Mouse (Mus musculus) B cell, adult 2 months (primary cell): Measurements from ENCODE around the gene Pafah2.
"Not testable (repeated sequence)": the region's sequence is repeated elsewhere in the genome, so short reads cannot be mapped to it uniquely, and the experiment has no call there.

Experiments
- DNase-seq, 2 experiments: peaks; one replicate each; pipeline ENCODE4 v3.0.0; 2022

Pafah2 gene

DNA sequence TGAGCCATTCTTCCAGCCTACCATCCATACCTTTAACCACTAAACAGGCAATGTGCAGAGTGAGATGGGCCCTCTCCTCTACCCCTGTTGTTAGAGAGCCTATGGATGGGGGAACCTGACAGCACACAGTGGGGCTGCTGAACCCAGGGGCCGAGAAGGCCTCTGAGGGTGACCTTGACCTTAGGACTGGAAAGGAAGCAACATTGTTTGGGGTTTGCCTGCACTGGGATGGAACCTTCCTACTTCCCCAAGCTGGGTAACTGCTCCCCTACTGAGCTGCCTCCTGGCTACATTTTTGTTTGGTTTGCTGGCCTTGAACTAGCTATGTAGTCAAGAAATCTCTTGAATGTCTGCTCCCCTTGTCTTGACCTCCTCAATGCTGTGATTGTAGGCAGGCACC, 21.8 kb upstream of the Pafah2 start:
- no peak for DNase-seq

GRCm38 (mm10) chr4:134378089-134378615, 18.0 kb upstream of the Pafah2 start:
- no peak for DNase-seq

DNA sequence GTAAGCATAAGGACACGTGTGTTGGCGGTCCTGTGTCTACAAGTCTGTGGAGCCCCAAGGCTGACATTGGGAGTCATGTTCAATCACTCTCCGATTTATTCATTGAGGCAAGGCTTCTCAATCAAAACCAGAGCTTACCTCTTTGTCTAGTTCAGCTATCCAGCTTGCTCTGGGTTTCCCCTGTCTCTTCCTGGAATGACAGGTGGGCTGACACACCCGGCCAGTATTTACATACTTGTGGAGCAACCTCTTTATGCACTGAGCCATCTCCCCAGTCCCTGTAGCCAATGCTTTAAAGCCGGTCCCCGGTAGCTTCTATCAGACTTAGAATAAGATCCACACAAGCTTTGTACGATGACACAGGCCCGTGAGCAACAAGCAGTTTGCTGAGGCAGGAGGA, 16.6 kb upstream of the Pafah2 start:
- no peak for DNase-seq

DNA sequence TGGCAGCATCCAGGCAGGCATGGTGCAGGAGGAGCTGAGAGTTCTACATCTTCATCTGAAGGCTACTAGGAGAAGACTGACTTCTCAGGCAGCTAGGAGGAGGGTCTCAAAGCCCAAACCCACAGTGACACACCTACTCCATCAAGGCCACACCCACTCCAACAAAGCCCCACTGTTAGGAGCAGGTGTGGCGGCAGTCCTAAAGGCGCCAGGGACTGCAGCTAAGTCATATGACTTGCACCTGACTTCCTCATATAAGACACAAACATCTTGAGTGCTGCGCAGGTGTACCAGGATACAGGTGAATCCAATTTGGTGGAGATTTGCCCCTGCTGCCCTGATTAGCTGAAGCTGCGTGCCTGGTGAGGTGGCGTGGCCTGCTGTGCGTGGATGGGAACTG, 12.4 kb upstream of the Pafah2 start, which contains the start of gene Extl1:
Gene Extl1 (minus strand): TSS at position 101 of the 400 bp plus-strand sequence.
- DNase-seq, result not testable (repeated sequence)

GRCm38 (mm10) chr4:134387268-134387667, 8.9 kb upstream of the Pafah2 start:
- peak; percentile 37 to 45 for DNase-seq

- peak; percentile 84 to 85 for DNase-seq
Observed at GRCm38 (mm10) chr4:134388397-134388796, 7.7 kb upstream of the Pafah2 start.

GRCm38 (mm10) chr4:134391636-134392035, 4.5 kb upstream of the Pafah2 start:
- DNase-seq, result no peak

- DNase-seq, result no peak
Observed at GRCm38 (mm10) chr4:134392595-134392994, 3.5 kb upstream of the Pafah2 start.

DNA sequence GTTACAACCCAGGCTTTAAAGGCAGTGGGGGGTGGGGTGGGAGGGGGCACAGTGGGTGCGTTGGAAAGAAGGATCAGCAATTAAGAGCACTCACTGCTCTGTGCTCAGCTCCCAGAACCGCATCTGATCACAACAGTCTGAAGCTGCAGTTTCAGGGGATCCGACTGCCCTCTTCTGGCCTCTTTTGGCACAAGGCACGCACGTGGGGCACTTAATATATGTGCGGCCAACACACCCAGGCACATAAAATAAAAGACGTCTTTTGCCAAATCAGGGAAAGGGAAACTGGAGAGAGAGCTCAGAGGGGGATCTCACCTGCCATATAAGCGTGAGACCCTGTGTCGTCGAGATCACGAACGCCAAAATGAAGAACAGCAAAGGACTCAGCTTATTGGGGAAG, 3.1 kb upstream of the Pafah2 start:
- DNase-seq, result no peak

DNA sequence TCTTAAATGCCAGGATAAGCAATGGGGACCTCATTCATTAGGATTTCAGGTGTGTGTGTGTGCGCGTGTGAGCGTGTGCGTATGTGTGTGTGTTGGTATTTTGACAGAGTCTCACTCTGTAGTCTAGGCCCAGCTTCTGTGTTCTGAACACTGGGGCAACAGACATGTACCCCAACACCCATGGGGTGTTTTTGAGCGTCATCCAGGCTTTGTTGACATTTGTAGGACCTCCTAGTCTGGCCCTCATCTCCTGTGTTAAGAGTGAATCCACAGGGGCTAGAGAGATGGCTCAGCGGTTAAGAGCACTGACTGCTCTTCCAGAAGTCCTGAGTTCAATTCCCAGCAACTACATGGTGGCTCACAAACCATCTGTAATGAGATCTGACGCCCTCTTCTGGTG, 978 bp upstream of the Pafah2 start:
- DNase-seq, result no peak

DNA sequence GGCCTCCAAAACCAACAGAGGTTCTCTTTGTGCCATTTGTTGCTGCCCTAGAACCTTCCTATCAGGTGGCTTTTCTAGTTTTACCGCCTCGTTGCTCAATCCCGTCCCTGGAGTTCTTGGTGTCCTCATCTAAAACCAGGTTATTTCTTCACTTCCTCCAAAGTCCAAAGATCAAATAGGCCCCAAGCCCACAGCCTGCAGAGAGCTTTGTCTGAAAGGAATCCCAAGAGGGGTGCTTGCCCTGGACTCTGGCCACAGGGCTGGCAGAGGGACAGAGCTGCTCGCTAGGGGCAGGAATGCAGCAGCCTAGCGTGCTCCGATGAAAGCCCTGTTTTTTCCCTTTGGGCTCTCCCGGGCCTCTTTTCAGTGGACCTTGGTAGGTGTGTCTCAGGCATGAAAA, 1.0 kb downstream of the Pafah2 start:
- DNase-seq, result no peak

- no peak for DNase-seq
Observed at GRCm38 (mm10) chr4:134397732-134398131, 1.6 kb downstream of the Pafah2 start.

DNA sequence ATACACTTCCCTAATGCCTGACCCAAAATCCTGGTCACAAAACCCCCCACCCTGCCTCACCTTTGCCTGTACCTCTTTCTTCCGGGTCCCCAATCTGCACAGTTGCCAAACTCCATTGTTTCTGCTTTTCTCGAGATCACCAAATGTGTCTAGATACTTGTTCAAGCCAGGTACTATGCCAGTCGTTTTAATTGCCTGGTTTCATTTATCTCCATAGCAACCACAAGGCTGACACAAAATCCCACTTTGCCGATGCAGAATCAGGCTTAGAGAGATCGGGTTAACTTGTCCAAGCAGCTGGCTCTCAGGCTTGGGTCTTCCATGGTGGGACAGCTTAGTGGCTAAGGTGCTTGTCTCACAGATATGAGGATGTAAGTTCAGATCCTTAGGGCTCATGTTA, 4.1 kb downstream of the Pafah2 start:
- no peak for DNase-seq

- peak; percentile 37 to 41 for DNase-seq
Observed at GRCm38 (mm10) chr4:134401181-134401661, 5.1 kb downstream of the Pafah2 start.

GRCm38 (mm10) chr4:134401856-134402570, 5.9 kb downstream of the Pafah2 start:
- DNase-seq, result no peak

DNA sequence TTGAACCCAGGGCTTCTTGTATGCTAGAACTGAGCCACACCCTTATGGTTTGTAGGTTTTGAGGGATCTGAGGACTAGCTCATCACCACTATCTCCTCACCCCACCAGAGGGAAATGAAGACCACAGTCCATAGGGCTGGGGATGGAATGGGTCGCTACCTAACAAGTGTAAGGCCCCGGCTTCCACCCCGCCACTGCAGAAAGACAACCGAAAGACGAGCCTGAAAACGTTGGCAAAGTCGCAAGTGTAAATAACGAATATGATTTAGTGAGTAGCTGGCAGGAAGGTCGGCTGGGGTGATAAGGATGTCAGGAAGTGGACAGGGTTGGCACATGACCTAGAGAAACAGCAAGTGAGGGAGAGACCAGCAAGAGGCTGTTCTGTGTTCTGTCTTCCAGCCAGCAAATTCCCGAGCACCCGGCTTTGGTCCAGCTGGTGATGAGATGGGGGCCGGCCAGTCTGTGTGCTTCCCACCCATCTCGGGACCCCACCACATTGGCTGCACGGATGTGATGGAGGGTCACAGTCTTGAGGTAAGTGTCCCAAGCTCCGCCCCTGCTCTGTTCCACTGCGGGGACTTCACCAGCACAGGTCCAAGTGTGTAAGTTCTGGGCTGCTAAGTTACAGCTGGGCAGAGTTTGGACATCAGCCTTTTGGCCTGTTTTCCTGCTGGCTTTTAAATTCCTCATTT, 6.6 kb downstream of the Pafah2 start:
- DNase-seq, result no peak

DNA sequence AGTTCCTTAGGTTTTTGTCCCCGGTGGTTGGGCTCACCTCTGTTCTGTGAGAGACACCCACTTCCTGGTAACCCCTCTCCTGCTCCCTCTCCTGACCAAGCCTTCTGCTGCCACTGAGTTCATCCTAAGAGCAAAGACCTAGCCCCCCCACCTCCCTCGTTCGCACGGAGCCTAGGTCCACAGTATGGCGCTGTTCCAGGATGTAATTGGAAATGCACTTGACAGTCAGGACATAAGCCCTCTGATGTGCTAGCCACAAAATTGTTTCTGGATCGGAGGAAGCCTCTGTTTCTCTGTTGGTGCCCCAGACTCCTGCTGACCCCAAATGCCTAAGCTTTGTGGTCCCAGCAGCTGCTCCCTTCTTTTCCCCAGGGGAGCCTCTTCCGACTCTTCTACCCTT, 7.6 kb downstream of the Pafah2 start:
- no peak for DNase-seq

DNA sequence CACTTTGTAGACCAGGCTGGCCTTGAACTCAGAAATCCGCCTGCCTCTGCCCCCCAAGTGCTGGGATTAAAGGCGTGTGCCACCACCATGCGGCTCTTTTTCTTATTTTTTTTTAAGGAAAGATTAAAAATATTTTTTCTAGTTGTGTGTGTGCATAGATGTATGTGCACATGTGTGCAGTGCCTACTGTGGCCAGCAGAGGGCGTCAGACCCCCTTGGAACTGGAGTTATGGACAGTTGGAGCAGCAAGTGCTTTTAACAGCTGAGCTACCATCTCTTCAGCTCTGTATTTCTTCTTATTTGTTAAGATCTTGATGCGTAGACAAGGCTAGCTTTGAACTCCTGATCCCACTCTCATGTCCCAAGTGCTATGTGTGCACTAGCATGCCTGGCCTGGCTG, 13.2 kb downstream of the Pafah2 start:
- DNase-seq, result peak; percentile 62 to 65

GRCm38 (mm10) chr4:134416177-134416576, 20.1 kb downstream of the Pafah2 start:
- DNase-seq, result no peak

GRCm38 (mm10) chr4:134416602-134417001, 20.5 kb downstream of the Pafah2 start:
- DNase-seq, result no peak

GRCm38 (mm10) chr4:134417111-134417510, 21.0 kb downstream of the Pafah2 start:
- no peak for DNase-seq

DNA sequence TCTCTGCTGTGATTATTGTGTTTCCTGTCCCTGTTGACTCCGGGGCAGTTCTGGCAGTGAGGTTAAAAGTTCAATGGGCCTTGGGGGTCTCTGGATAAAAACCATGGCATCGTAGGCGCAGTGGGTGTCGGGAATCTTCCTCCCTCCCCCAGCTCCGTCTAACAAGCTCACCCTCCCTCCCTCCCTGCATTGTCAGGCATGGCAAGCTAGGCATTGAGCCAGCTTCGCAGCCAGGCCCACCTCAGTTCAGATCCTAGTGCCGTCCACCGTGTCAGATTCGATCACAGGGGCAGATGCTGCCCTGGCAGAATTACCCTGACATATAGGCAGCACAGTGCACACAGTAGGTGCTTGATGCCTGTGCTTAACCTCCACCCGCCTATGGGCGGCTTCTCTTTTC, 25.9 kb downstream of the Pafah2 start:
- DNase-seq, result no peak

DNA sequence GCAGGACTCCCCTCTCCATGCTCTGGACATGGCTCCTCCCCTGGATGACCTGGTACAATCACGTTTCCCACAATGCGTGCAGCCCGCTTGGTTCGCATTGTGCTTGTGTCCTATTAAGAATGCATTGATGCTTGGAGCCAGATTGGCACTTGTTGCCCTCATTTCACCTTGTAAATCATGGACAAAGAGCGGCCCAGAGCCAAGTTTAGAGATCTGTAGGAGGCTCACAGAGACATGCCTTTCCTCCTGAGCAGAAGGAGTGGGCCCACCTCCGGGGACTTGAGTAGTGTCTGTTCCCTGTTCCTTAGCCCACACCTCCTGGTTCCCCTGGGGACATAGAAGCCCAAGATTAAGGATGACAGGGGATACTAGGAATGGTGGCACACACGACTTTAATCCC, 27.8 kb downstream of the Pafah2 start:
- no peak for DNase-seq

DNA sequence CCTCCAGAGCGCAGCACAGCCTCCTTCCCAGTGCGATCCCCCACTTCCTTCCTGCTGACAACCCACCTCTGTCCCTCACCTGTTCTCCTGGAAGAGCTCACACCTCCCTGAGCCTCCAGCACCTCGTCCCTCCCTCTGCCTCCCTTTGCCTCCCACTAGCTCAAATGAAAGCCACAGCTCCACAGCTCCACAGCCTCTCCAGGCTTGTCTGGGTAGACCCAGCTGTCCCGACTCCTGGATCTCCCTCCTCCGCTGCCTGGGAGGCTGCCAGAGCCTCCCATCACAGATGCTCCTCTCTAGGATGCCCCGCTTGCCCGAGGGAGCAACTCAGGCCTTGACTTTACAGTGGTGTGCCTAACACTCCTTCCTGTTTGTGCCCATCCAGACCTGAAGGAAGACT, 29.0 kb downstream of the Pafah2 start:
- DNase-seq, result no peak
